Mouse (Mus musculus) neutrophil, adult 83 days (primary cell): Measurements from ENCODE around the gene Suox. TPM values are rescaled to one million over a fixed set of nuclear protein-coding genes. Genes with fewer than 3 reads are reported as not detected.

Experiments
- total RNA-seq, 2 experiments: library from RNA; stranded (reverse); gene quantifications; one replicate each; pipeline ENCODE4 v1.2.4; 2023

Gene Suox
- total RNA-seq, result 1 to 10 TPM; 3.1 to 4.9 TPM

DNA sequence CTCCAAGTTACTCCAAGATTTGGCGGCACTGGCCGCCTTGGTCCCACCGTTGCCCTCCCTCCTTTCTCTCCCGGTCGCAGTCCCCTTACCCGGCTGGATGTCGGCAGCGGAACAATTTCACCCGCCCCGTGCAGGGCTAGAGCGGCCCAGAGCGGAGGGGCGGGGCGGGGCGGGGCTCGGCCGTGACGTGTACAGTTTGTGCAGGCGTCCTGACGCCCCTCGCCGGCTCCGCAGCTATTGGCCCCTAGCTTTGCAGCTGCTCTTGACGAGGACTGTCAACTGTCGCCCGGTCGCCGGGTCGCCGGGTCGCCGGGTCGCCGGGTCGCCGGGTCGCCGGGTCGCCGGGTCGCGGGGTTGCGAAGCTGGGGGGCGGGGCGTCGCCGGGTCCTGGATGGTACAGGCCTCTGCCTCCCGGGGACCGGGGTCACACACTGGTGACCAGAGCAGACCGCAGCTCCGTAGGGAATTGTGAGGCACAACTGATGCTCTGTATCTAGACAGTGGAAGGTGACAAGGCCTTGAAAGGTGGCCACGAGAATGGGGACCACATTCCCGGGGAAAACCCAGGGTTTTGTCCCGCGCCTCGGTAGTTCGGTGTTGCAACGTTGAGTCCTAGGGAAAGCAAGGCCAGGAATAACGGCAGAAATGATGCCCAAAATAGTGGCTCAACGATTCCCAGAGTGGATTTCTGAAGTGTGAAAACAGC is at the start of gene Suox:
Suox (minus strand) TSS at position 311 of the 706 bp plus-strand sequence.

DNA sequence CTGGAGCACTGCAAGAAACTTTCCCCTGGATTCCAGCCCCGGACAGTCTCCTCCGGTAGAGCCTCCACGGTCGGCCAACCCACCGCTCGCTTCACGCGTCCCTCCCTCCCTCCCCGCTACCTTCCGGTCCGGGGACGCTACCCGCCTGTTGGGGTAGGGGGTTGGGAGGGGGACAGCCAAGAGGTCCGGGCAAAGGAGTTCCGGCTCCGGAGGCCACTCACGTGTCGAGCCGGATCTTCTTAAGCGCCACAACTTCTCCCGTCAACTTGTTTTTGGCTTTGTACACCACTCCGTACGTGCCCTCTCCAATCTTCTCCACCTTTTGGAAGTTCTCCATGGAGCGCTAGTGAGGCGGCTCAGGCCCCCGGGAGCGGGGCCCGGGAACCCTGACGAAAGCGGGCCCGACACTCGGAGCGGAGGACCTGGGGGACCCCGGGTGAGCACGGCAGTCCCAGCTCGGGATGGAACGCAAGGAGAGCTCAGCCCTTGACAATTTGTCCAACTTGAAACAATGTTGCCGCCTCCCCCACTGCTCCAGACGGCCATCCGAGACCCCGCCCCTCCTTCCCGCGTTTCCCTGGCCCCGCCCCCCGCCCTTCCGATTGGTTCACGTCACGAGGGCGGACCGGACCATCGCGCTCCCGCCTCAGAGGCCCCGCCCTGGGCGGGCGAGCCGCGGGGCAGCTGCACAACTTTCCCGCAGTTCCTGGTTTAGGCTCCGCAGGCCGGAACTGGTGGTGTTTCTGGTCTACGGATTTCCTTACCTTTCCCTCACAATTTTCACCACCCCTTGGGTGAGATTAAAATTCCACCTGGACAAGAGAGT is 30.8 kb upstream of the Suox start, which contains the start of gene Cdk2:
Cdk2 (minus strand) TSS at position 541 of the 826 bp plus-strand sequence.

DNA sequence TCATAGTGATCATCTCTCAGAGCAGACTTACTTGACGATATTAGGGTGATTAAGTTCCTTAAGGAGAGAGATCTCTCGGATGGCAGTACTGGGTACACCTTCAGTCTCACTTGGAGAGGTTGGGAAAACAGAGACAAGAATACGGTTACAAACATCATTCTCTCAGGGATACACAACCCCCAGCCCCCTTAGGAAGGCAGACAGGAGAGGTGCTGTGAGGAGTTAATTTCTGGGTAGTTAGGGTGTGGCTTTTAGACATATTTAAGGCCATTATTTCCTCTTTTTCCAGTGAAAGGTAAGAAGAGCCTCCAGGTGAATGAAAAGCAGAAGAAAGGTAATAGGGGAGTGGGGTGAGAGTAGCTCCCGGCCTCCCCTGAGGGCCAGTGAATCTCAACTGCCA is 30.0 kb upstream of the Suox start, which contains the start of gene Pmel:
Pmel (plus strand) TSS at position 301 of the 400 bp plus-strand sequence.

DNA sequence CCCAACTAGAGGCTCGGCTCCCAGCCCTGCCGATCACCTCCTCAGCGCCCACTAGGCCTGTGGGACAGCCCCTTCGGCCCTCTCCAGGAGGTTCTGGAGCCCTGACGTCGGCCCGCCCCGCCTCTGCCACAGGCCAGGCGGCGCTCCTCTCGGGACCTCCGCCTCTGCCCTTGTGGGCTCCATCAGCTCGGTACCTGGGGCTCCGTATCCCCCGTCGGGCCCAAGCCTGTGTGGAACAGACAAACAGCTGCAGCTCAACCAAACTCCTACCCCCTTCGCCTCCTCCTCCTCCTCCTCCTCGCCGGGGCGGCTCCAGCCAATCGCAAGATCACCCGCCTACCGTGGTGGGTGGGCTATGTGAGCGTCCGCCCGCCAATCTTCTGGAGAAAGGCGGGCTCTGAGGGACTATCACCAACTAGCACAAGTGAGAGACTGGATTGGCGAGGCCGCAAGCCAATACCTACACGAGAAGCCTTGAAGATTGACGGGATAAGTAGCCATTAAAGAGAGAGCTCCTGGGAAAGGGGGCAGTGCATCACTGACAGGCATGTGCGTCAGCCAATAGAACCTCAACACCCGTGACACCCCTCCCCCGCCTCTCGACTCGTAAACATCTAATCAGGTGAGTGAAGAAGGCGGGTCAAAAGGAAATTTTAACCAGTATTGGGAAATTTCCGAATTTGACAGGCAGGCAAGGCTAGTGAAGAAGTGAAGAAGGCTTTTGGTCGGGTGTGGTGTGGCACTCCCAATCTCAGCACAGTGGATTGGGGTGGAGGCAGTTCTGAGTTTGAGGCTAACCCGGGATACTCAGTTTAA is 22.3 kb upstream of the Suox start, which contains the start of gene Rab5b:
Rab5b (minus strand) TSS at position 273 of the 816 bp plus-strand sequence.

DNA sequence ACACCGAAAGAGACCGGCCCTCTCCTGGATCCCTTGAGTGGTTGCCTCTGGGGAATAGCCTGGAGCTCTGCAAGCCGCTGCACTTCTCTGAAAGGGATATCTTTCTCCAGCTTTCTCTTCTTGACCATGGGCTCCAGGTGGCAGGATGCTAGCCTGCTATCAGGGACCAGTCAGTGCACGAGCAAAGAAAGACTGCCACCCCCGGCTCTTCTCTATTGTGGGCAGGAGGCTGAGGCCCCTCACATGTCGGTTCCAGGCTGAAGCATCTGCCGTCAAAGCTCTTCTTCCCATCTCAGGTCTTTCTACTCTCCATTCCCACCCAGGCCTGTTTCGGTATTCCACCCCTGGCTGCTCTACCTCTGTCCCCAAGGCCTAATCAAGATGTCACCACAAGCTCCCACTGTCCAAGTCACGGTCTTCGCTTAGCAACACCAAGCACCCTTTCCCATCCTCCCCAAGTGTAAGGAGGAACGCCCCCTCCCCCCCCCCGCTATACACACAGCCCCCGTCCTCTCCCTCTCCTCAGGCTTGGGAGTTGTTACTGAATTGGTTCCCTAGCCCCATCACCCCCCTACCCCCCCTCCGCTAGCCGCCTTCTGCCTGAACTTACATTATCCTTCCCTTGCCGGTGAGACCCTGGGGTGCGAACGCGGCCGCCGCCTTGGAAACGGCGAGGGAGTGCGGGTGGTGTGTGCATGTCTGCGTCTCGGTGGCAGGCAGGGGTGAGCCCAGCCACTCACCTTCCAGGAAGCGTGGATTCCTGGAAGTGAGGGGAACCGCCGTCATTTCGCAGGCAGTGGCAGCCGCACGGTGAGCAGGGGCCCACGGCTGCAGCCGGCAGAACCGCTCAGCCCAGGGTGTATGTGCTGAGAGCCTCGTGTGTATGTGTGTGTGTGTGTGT is 28.5 kb downstream of the Suox start, which contains the start of gene Ikzf4:
Ikzf4 (minus strand) TSS at position 881 of the 901 bp plus-strand sequence.

DNA sequence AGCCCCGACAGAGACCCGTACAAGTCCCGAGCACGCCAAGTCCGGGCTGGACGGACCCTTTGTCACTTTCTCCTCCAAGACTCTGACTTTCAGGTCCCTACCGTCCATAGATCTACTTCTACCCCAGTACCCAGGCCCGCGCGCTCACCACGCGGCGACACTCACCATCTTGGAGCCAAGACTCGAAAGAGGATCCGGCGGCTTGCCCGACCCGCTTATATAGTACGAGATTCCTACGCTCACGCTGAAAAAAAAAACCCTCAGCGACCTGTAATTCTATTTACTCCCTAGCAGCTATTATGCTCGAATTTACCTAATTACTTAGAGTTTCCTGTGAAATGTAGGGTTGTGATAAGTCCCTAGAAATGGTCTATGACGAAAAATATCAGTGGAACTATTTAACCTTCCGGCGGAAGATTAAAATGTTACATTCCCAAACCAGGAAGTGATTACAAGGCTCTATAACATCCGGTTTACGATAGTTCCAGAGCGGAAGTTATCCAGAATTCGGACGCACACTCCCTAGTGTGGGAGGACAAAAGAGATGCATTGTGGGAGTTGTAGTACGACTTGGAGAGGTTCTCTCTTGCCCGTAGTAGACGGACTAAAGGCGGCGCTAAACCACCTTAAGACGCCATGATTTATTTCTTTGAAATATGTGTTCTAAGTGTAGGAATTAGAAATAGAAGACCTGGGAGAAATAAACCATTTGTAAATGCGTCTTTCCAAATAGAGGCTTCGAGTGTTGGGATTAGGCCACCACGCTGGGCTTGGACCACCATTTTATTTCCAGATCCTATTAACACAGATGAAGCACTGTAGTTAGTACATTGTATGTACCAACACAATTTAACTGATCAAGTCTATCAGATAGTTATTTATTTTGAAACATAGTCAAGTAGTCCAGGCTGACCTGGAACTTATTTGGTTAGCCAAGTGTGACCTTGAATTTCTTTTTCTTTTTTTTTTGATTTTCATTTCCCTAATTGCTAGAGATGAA is 47.3 kb downstream of the Suox start, which contains the start of gene Rps26:
Rps26 (minus strand) TSS at position 437 of the 1,000 bp plus-strand sequence.

Other genes starting within 250 kb of the Suox start
- 10 to 100 TPM; 94.8 to 95.9 TPM for gene Smarcc2, start 214.8 kb downstream of the Suox start, total RNA-seq
- 1,000 to 10,000 TPM; 1,082 to 1,094 TPM for gene Myl6, start 179.9 kb downstream of the Suox start, total RNA-seq
- gene Myl6b, start 175.4 kb downstream of the Suox start, total RNA-seq, result 1 to 10 TPM; 2.3 to 2.7 TPM
- 100 to 1,000 TPM; 141 to 160 TPM for gene Esyt1, start 148.2 kb downstream of the Suox start, total RNA-seq
- gene Zc3h10, start 126.3 kb downstream of the Suox start, total RNA-seq, result 10 to 100 TPM; 25.3 to 27.3 TPM
- gene Rpl41, start 124.8 kb downstream of the Suox start, total RNA-seq, result 1,000 to 10,000 TPM; 1,718 to 1,914 TPM
- gene Pa2g4, start 108.1 kb downstream of the Suox start, total RNA-seq, result 10 to 100 TPM; 50.1 to 53.8 TPM
- 1 to 10 TPM in 1 of 2 experiments, under 1 TPM in 1; 0.85 to 1.1 TPM for gene Erbb3, start 84.4 kb downstream of the Suox start, total RNA-seq
- 100 to 1,000 TPM; 512 to 560 TPM for gene Rps26, start 47.3 kb downstream of the Suox start, total RNA-seq
- gene Ikzf4, start 28.1 kb downstream of the Suox start, total RNA-seq, result not detected
- 100 to 1,000 TPM; 108 to 111 TPM for gene Rab5b, start 22.2 kb upstream of the Suox start, total RNA-seq
- gene Pmel, start 30.1 kb upstream of the Suox start, total RNA-seq, result 1 to 10 TPM; 2.4 to 3.0 TPM
- gene Cdk2, start 31.0 kb upstream of the Suox start, total RNA-seq, result 10 to 100 TPM; 81.0 to 81.2 TPM
- 10 to 100 TPM; 42.5 to 51.0 TPM for gene Dgka, start 70.8 kb upstream of the Suox start, total RNA-seq
- gene Pym1, start 73.8 kb upstream of the Suox start, total RNA-seq, result 10 to 100 TPM; 18.2 to 22.3 TPM
- gene Mmp19, start 116.8 kb upstream of the Suox start, total RNA-seq, result 1 to 10 TPM; 6.6 to 7.3 TPM
- gene Dnajc14, start 130.0 kb upstream of the Suox start, total RNA-seq, result 10 to 100 TPM; 59.8 to 65.1 TPM
- 1 to 10 TPM; 5.7 to 6.5 TPM for gene Tmem198b, start 130.3 kb upstream of the Suox start, total RNA-seq
- gene Sarnp, start 143.3 kb upstream of the Suox start, total RNA-seq, result 10 to 100 TPM; 34.9 to 38.9 TPM
- gene Ormdl2, start 147.6 kb upstream of the Suox start, total RNA-seq, result 10 to 100 TPM; 20.5 to 25.1 TPM
- under 1 TPM in 1 of 2 experiments, not detected in 1; 0.13 TPM for gene Gdf11, start 217.6 kb upstream of the Suox start, total RNA-seq
- 100 to 1,000 TPM; 136 to 156 TPM for gene Cd63, start 226.9 kb upstream of the Suox start, total RNA-seq
- gene Rdh5, start 248.8 kb upstream of the Suox start, total RNA-seq, result 1 to 10 TPM; 3.2 to 6.0 TPM
- 10 to 100 TPM; 80.0 to 90.6 TPM for gene Bloc1s1, start 250.0 kb upstream of the Suox start, total RNA-seq